Mouse (Mus musculus) bone marrow, adult 2 months (tissue): Measurements from ENCODE around the gene Zfp64. TPM values are rescaled to one million over a fixed set of nuclear protein-coding genes. Genes with fewer than 3 reads are reported as not detected.

Experiments
- H3K27ac ChIP-seq: fragments of 200-500 bp; 2 replicates; pipeline ENCODE4 v1.5.1; 2012; ENCODE audit warnings: low read depth, mild to moderate bottlenecking, control low read depth, inconsistent platforms, low read length; ENCODE audit not compliant: control insufficient read depth, poor library complexity, insufficient read depth
- H3K4me1 ChIP-seq: fragments of 200-500 bp; 2 replicates; pipeline ENCODE4 v1.6.1; 2011; ENCODE audit warnings: low read length; ENCODE audit not compliant: control insufficient read depth, insufficient read depth
- H3K4me3 ChIP-seq: fragments of 200-500 bp; replicated peaks from 2 replicates; pipeline ENCODE3; 2011; ENCODE audit warnings: mild to moderate bottlenecking, low read depth, low read length, control low read depth; ENCODE audit not compliant: control insufficient read depth
- CTCF ChIP-seq: fragments of 200-500 bp; IDR thresholded peaks from 2 replicates; pipeline ENCODE4 v1.5.1; 2011; ENCODE audit warnings: low read length, control low read depth; ENCODE audit not compliant: control insufficient read depth, insufficient read depth
- POLR2A ChIP-seq: fragments of 200-500 bp; IDR thresholded peaks from 2 replicates; pipeline ENCODE4 v1.6.1; 2011; ENCODE audit warnings: low read depth, mild to moderate bottlenecking, control low read depth, low read length, borderline replicate concordance; ENCODE audit not compliant: control insufficient read depth
- WGBS: fragments of 180-500 bp; shearing (Covaris S2); methylation state at CpG from one replicate; pipeline ENCODE4 v1.1.7; 2018; 5-methylcytosine and 5-hydroxymethylcytosine counted together
- polyA plus RNA-seq: library from polyadenylated mRNA; stranded (reverse); fragments of >200 nt; gene quantifications from 2 replicates; pipeline ENCODE4 v1.2.4, GENCODE M21; 2011; ENCODE audit warnings: low replicate concordance; ENCODE audit not compliant: missing spikeins, insufficient read depth, insufficient read length

The Zfp64 gene
- polyA plus RNA-seq, 1 experiment: 10.7 TPM

DNA sequence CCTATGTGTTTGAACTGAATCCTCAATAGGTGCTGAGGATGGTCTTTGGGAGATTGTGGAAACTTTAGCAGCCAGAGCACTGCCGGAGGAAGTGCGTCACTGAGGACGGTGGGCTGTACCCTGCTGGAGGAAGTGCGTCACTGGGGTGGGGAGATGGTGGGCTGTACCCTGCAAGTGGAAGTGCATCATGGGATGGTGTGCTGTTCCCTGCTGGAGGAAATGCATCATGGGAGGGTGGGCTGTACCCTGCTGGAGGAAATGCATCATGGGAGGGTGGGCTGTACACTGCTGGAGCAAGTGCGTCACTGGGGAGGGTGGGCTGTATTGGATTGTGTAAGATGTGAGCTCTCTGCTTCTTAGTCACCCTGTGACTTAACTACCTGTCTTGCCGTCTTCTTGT is 25.5 kb upstream of the Zfp64 start:
- Histone ChIP-seq H3K4me3 (no peak overlapping the region), H3K4me1 (no peaks in the 10 kb centered on the region), H3K27ac (no peak overlapping the region)
- WGBS: 74% methylated on average over 6 of the region's 6 CpGs
- TF ChIP-seq CTCF: no peak
- TF ChIP-seq POLR2A: no peak

DNA sequence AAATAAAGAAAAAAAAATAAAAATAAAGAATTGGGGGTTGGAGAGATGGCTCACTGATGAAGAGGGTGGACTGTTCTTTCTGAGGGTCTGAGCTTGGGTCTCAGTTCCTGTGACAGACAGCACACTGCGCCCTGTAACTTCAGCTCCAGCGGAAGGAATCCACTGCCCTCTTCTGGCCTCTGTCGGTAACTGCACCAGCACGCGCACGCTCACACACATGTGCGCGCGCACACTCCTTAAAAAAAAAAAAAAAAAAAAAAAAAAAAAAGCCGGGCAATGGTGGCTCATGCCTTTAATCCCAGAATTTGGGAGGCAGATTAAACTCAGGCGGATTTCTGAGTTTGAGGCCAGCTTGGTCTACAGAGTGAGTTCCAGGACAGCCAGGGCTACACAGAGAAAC is 24.4 kb upstream of the Zfp64 start:
- Histone ChIP-seq H3K4me1 (no peaks in the 10 kb centered on the region), H3K4me3 (no peak overlapping the region), H3K27ac (no peak overlapping the region)
- WGBS: 74% methylated on average over 11 of the region's 11 CpGs
- TF ChIP-seq CTCF (0 out of 2 replicates have a peak, but pooled peaks have one; percentile 17), POLR2A (no peak)

DNA sequence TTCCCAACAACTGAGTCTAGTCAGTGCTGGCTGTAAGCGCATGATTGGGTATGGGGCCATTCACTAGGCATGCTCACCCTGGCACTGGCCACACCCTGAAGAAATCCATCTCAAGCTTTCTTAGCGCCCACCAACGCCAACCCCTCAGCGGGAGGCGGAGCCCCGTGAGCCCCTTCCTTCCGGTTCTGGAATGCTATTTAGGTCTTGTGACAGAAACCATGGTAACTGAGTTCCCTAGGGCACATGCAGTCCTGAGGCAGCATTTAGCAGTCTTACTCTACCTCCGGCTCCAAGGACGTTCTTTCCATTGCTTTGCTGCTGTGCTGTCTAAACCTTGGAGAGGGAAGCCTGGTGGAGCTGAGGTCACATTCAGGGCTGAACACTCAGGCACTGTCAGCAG is 22.6 kb upstream of the Zfp64 start:
- WGBS: 32% methylated on average over 9 of the region's 9 CpGs
- H3K4me3 ChIP-seq: no peak overlapping the region
- TF ChIP-seq POLR2A (no peak), CTCF (no peak)

DNA sequence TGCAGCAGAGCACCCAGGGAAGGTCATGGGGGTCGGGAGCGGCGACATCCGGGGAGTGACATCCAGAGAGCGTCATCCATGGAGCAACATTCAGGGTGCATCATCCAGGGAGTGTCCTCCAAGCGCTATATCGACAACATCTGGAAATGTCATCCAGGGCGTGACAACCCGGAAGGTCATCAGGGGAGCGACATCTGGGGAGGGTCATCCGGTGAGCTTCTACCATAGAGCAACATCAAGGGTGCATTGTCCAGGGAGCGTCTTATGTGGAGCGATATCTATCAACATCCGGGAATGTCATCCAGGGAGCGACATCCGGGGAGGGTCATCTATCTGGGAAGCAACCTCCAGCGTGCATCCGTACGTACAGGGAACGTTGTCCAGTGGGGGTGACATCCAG is 14.7 kb upstream of the Zfp64 start:
- H3K4me3 ChIP-seq: no peak overlapping the region
- 90% methylated on average over 20 of the region's 20 CpGs for WGBS
- no peaks in the 10 kb centered on the region for H3K4me1 ChIP-seq
- no peak overlapping the region for H3K27ac ChIP-seq
- TF ChIP-seq POLR2A (no peak), CTCF (no peak)

More for the DNA sequence above, 22.6 kb upstream of the Zfp64 start:
- H3K4me1 ChIP-seq: no peaks in the 10 kb centered on the region
- H3K27ac ChIP-seq: no peak overlapping the region

DNA sequence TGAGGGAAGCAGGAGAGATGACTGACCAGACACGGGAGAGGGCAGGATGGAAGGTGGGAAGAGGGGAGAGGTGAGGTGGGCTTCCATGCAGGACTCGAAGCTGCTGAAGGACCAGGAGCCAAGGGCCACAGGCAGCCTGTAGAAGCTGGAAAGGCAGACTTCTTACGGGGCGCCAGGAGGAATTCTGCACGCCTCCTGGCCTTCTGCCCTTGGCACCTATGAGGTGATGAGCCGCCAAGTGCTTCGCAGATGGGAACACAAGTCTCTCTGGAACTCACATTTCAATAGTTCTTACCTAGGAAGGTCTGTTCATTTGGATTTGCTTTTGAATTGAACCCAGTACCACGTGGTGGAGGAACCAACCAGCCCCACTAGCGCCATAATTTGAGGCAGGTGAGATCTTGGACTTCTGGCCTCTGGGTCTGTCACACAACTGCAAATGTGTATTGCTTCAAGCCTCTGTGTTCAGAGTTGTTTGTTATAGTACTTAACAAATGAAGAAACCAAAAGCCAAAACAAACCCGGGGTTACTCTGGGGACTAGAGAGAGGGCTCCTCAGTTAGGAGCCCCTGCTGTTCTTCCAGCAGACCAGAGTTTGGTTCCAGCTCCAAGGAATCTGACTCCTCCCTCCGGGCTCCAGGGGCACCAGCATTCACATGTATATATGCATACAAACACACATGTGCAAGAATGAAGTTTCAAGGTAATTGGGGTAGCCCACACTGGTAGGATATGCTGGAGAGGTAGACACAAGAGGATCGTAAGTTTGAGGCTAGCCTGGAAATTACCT is 12.9 kb upstream of the Zfp64 start:
- no peak overlapping the region for H3K27ac ChIP-seq
- H3K4me1 ChIP-seq: no peaks in the 10 kb centered on the region
- no peak overlapping the region for H3K4me3 ChIP-seq
- WGBS: 82% methylated on average over 12 of the region's 12 CpGs
- no peak for TF ChIP-seq POLR2A
- TF ChIP-seq CTCF: no peak

DNA sequence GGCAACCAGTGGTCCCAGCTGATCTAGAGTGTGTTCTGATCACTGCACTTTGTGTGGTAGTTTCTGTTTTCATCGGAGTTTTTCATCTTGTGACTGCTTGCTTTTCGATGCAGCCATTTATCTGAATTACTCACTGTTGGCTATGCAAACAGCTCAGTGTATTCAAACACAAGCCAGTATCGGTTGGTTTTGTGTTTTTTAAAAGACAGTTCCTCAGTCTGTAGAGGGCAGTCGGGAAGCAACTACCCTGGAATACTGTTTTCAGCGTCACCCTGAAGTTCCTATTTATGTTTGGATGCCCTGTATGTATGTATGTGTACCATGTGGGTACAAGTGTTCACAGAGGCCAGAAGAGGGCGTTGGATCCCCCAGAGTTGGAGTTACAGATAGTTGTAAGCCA is 11.1 kb upstream of the Zfp64 start:
- TF ChIP-seq CTCF: no peak
- TF ChIP-seq POLR2A: no peak
- 74% methylated on average over 6 of the region's 6 CpGs for WGBS
- no peak overlapping the region for H3K27ac ChIP-seq
- H3K4me1 ChIP-seq: no peaks in the 10 kb centered on the region
- H3K4me3 ChIP-seq: no peak overlapping the region

DNA sequence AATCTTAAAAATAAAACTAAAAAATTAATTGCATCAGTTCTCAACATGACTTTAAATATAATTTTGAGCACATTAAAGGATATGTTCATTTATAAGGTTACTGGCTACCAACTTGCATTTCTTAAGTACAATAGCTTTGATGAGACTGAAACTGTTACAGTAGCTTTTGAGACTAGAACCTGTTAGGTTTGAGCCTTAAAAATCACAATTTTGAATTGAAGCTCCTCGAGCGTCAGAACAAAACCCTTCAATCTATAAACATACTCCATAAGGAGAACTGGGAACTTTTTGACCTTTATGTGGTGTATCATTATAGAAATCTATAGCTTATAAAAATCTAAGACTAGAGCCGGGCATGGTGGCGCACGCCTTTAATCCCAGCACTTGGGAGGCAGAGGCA is 9.5 kb upstream of the Zfp64 start:
- H3K27ac ChIP-seq: no peak overlapping the region
- TF ChIP-seq POLR2A (no peak), CTCF (no peak)
- H3K4me3 ChIP-seq: no peak overlapping the region
- WGBS: 78% methylated on average over 5 of the region's 5 CpGs
- no peaks in the 10 kb centered on the region for H3K4me1 ChIP-seq

DNA sequence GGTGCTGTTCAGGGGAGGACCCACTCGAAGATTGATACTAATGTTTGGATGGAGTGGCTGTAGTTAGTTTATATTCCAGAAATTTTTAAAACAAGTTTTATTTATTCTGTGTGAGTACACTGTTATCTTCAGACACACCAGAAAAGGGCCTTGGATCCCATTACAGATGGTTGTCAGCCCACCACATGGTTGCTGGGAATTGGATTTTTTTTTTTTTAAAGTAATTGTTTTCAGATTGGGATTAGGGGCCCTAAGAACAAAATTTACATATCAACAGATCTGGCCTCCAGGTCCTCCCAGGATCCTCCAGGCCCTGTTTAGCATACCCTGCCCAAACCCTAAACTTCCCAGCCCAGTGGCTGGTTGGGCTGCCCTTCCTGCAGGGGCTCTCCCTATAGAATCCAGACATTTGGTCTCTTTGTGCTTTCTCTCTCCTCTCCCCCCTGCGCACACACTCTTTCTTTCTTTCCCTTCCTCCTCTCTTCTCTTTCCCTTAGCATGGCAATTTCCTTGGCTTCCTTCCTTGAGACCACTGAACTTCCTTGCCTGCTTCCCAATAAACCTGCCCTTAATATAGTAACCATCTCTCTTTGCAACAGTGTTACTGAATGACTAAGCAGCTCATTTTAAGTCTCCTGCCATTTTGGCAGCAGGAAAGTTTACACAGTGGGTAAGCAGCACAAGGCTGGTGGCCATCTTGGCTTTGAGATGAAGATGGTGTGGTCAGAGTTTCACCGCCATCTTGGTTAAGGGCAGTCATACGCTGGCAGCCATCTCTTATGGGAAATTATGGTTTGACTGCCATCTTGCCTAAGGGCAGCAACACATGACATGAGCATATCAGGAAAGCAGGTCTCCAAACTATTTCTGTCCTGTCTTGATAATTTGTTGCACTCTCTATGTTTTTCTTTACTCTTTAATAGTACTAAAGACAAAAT is 6.6 kb upstream of the Zfp64 start:
- H3K4me1 ChIP-seq: no peaks in the 10 kb centered on the region
- WGBS: 83% methylated on average over 4 of the region's 4 CpGs
- TF ChIP-seq POLR2A (no peak), CTCF (no peak)
- no peak overlapping the region for H3K4me3 ChIP-seq
- no peak overlapping the region for H3K27ac ChIP-seq
